Mouse (Mus musculus): ENCODE measurements around the gene Lsm14a. TPM values are rescaled to one million over a fixed set of nuclear protein-coding genes. Genes with fewer than 3 reads are reported as not detected.

Lsm14a gene
- 10 to 100 TPM; 70.2 to 72.7 TPM for total RNA-seq (2021)
- long read RNA-seq, experiment 1, transcript Lsm14a-201 (11 exons, 2,944 nt) = major isoform, 17 of 32 reads
- long read RNA-seq, experiment 1, partial matches to known transcripts = 3 of 32 reads
- long read RNA-seq, experiment 1, other reads (novel, unspliced or antisense) = 12 of 32 reads
- long read RNA-seq, experiment 2, transcript Lsm14a-201 (11 exons, 2,944 nt) = major isoform, 20 of 34 reads
- long read RNA-seq, experiment 2, partial matches to known transcripts = 1 of 34 reads
- long read RNA-seq, experiment 2, other reads (novel, unspliced or antisense) = 13 of 34 reads

- no peak for DNase-seq (ENCODE audit: low spot score in 2 of 2)
- intact Hi-C loops (cut with DNase I) = no loop called here
Measured at GRCm38 (mm10) chr7:34393215-34393614, at the start of gene Lsm14a. TSS of gene Lsm14a (minus strand) at chr7:34393315.

DNA sequence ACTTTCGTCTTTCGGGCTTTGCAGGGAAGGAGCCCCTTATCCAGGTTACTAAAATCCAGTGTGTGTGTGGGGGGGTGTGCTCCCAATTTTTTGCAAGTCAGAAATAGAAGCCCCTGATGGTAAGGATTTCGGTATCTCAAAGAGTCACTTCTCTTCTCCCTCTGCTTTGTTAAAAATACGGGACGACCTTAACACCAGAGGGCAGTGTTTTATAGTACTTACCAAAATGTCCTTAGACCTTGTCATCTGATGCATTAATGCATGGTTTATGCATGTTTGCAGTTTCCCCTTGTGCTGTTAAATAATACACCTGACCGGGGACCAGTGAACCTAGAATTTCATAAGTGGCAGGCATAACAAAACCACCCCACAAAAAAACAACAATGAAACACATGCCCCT is 45.8 kb upstream of the Lsm14a start:
- intact Hi-C loops (cut with DNase I) = loop anchor here (2.0 kb wide), 1 partner anchor 234 kb away; no protein-coding TSS in a partner anchor

DNA sequence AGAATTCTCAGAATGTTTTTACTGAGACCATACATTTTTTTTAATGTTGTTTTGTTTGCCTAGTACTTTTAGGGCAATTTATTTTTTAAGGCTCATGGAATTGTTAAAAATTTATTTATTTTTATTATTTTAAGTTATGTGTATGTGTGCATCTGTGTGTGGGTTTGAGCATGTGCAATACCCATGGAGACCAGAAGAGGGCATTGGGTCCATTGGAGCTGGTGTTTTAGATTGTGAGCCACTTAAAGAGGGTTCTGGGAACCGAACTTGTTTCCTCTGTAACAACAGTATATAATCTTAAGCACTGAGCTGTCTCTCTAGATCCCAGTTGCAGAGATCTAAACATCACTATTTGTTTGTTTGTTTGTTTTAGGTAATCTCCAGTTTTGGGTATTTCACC is 40.5 kb upstream of the Lsm14a start:
- no peak for DNase-seq (ENCODE audit: low spot score in 2 of 2)
- intact Hi-C loops (cut with DNase I) = no loop called here

More for the DNA sequence above, 45.8 kb upstream of the Lsm14a start:
- peak; percentile 20 to 29 for DNase-seq (ENCODE audit: low spot score in 2 of 2)

GRCm38 (mm10) chr7:34421201-34421600 is 28.1 kb upstream of the Lsm14a start:
- no peak for DNase-seq (ENCODE audit: low spot score in 2 of 2)
- intact Hi-C loops (cut with DNase I) = no loop called here

DNA sequence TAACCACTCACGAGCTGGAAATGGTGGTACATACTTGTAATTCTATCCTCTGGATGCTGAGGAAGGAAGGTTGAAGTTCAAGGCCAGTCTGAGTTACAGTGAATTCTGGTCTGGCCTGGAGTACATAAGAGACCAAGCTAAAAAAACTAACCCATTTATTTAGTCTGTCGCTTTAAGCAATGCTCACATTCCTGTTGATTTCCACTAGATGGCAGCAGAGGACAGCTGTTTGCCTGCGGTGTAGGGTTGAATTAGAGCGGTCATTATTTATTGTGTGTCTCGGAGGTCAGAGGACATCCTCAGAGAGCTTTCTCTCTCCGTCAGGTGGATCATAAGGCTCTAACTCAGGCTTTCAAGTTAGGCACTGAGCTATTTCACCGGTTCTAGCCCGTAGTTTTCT is 14.4 kb upstream of the Lsm14a start:
- intact Hi-C loops (cut with DNase I) = loop anchor here (1.0 to 10.0 kb wide), 3 partner anchors 265 to 857 kb away; no protein-coding TSS in a partner anchor

GRCm38 (mm10) chr7:34403876-34404275 is 10.8 kb upstream of the Lsm14a start:
- intact Hi-C loops (cut with DNase I) = loop anchor here (10.0 kb wide), 1 partner anchor 861 kb away; no protein-coding TSS in a partner anchor
- no peak for DNase-seq (ENCODE audit: low spot score in 2 of 2)

More for the DNA sequence above, 14.4 kb upstream of the Lsm14a start:
- DNase-seq (ENCODE audit: low spot score in 2 of 2) = peak in 1 of 2 experiments; percentile 33

GRCm38 (mm10) chr7:34400070-34400469 is 7.0 kb upstream of the Lsm14a start:
- intact Hi-C loops (cut with DNase I) = loop anchor here (10.0 kb wide), 1 partner anchor 865 kb away; no protein-coding TSS in a partner anchor
- no peak for DNase-seq (ENCODE audit: low spot score in 2 of 2)

GRCm38 (mm10) chr7:34398831-34399230 is 5.7 kb upstream of the Lsm14a start:
- no peak for DNase-seq (ENCODE audit: low spot score in 2 of 2)
- intact Hi-C loops (cut with DNase I) = no loop called here

GRCm38 (mm10) chr7:34396791-34397190 is 3.7 kb upstream of the Lsm14a start:
- intact Hi-C loops (cut with DNase I) = no loop called here
- DNase-seq (ENCODE audit: low spot score in 2 of 2) = no peak

DNA sequence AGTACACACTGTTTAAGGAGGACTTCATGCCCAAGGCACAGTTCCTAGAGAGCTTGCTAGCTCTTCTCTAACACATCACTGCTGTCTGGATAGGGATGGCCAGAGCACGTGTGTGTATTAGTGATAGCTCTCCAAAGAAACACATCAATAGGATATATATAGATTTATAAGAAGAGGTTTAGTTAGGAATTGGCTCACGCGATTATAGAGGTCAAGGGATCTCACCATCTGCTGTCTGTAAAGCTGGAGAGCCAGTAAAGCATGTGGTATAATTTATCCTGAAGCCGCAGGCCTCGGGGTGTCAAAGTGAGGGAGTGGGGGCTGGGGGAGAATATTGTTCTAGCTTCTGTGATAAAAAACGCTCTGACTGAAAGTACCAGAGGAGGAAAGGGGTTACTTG is 2.6 kb upstream of the Lsm14a start:
- no peak for DNase-seq (ENCODE audit: low spot score in 2 of 2)
- intact Hi-C loops (cut with DNase I) = no loop called here

GRCm38 (mm10) chr7:34394636-34395035 is 1.5 kb upstream of the Lsm14a start:
- no peak for DNase-seq (ENCODE audit: low spot score in 2 of 2)
- intact Hi-C loops (cut with DNase I) = no loop called here

DNA sequence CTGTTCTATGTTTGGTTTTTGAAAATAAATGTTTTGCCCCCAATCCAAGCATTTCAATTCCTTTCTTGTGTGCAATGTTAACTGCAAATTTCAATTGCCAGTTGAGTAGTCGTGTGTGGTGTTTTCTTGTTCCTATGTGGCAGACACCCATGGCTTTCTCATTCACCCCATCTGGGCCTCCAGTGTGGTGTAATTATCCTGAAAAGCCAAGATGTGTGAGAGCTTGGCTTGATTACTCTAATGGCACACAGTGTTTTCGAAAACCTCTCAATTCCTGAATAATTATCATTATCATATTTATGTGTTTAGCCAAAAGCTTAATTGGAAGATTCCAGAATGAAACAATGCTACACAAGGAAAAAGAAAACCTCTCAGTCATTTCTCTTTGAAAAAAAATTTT is 976 bp upstream of the Lsm14a start:
- intact Hi-C loops (cut with DNase I) = no loop called here
- no peak for DNase-seq (ENCODE audit: low spot score in 2 of 2)

- no peak for DNase-seq (ENCODE audit: low spot score in 2 of 2)
- intact Hi-C loops (cut with DNase I) = no loop called here
Measured at GRCm38 (mm10) chr7:34392335-34392734, 780 bp downstream of the Lsm14a start.

GRCm38 (mm10) chr7:34391711-34392110 is 1.4 kb downstream of the Lsm14a start:
- intact Hi-C loops (cut with DNase I) = no loop called here
- no peak for DNase-seq (ENCODE audit: low spot score in 2 of 2)

GRCm38 (mm10) chr7:34390834-34391155 is 2.3 kb downstream of the Lsm14a start:
- no peak for DNase-seq (ENCODE audit: low spot score in 2 of 2)
- intact Hi-C loops (cut with DNase I) = no loop called here

GRCm38 (mm10) chr7:34390111-34390833 is 2.8 kb downstream of the Lsm14a start:
- intact Hi-C loops (cut with DNase I) = no loop called here
- no peak for DNase-seq (ENCODE audit: low spot score in 2 of 2)

- DNase-seq (ENCODE audit: low spot score in 2 of 2) = peak; percentile 93
- intact Hi-C loops (cut with DNase I) = no loop called here
Measured at GRCm38 (mm10) chr7:34389277-34390085, 3.6 kb downstream of the Lsm14a start.

GRCm38 (mm10) chr7:34388445-34389276 is 4.5 kb downstream of the Lsm14a start:
- intact Hi-C loops (cut with DNase I) = no loop called here
- peak; percentile 48 to 57 for DNase-seq (ENCODE audit: low spot score in 2 of 2)

- DNase-seq (ENCODE audit: low spot score in 2 of 2) = no peak
- intact Hi-C loops (cut with DNase I) = no loop called here
Measured at GRCm38 (mm10) chr7:34387784-34388444, 5.2 kb downstream of the Lsm14a start.

All from left cerebral cortex, postnatal 14 days (tissue).